Mouse (Mus musculus) brain, adult 10 weeks (tissue): ENCODE results near the gene Pfkfb4. TPM values are rescaled to one million over a fixed set of nuclear protein-coding genes. Genes with fewer than 3 reads are reported as not detected.

ENCODE experiments used
- polyA plus RNA-seq: library from polyadenylated mRNA; stranded (reverse); fragments of 350-450 nt; fragmentation: Illumina TruSeq; extraction: RNeasy Lipid Tissue Mini Kit (QIAGEN cat#74804); gene quantifications from one replicate; pipeline ENCODE4 v1.2.3, GENCODE M21; 2015; ENCODE audit warnings: low read depth, low replicate concordance

Pfkfb4 gene
- polyA plus RNA-seq, result 12.8 TPM

GRCm38 (mm10) chr9:108991428-108992084 is at the start of gene Pfkfb4:
TSS of gene Pfkfb4 (plus strand) at chr9:108991778.

GRCm38 (mm10) chr9:108953081-108953636 is 38.4 kb upstream of the Pfkfb4 start, which contains the start of gene Col7a1:
TSS of gene Col7a1 (plus strand) at chr9:108953586.

GRCm38 (mm10) chr9:108985710-108986109 is 5.9 kb upstream of the Pfkfb4 start, which contains the start of gene Ucn2:
TSS of gene Ucn2 (plus strand) at chr9:108986010.

GRCm38 (mm10) chr9:109038086-109038895 is 46.7 kb downstream of the Pfkfb4 start, which contains the start of gene Shisa5:
TSS of gene Shisa5 (plus strand) at chr9:109038565.

GRCm38 (mm10) chr9:109059136-109059903 is 67.7 kb downstream of the Pfkfb4 start, which contains the start of gene Trex1:
TSS of gene Trex1 (minus strand) at chr9:109059734.

GRCm38 (mm10) chr9:109073661-109074573 is 82.3 kb downstream of the Pfkfb4 start, which contains the start of gene Atrip:
TSS of gene Atrip (minus strand) at chr9:109074124.

Other genes starting within 250 kb of the Pfkfb4 start
- 163 TPM for gene Ip6k2, start 208.0 kb upstream of the Pfkfb4 start, polyA plus RNA-seq
- 48.6 TPM for gene Nckipsd, start 183.4 kb upstream of the Pfkfb4 start, polyA plus RNA-seq
- gene Celsr3, start 165.5 kb upstream of the Pfkfb4 start, polyA plus RNA-seq, result 27.4 TPM
- 14.9 TPM for gene Slc26a6, start 138.5 kb upstream of the Pfkfb4 start, polyA plus RNA-seq
- gene Tmem89, start 77.2 kb upstream of the Pfkfb4 start, polyA plus RNA-seq, result not detected
- gene Uqcrc1, start 55.1 kb upstream of the Pfkfb4 start, polyA plus RNA-seq, result 368 TPM
- gene Col7a1, start 38.2 kb upstream of the Pfkfb4 start, polyA plus RNA-seq, result 3.4 TPM
- gene Ucn2, start 5.8 kb upstream of the Pfkfb4 start, polyA plus RNA-seq, result not detected
- 90.6 TPM for gene Shisa5, start 46.8 kb downstream of the Pfkfb4 start, polyA plus RNA-seq
- gene Trex1, start 68.0 kb downstream of the Pfkfb4 start, polyA plus RNA-seq, result 15.5 TPM
- 17.6 TPM for gene Atrip, start 82.3 kb downstream of the Pfkfb4 start, polyA plus RNA-seq
- gene Ccdc51, start 90.7 kb downstream of the Pfkfb4 start, polyA plus RNA-seq, result 10.4 TPM
- gene Tma7, start 90.8 kb downstream of the Pfkfb4 start, polyA plus RNA-seq, result 433 TPM
- gene Plxnb1, start 103.6 kb downstream of the Pfkfb4 start, polyA plus RNA-seq, result 31.5 TPM
- not detected for gene Fbxw21, start 170.3 kb downstream of the Pfkfb4 start, polyA plus RNA-seq
- gene Fbxw13, start 204.2 kb downstream of the Pfkfb4 start, polyA plus RNA-seq, result not detected
- gene Fbxw20, start 243.0 kb downstream of the Pfkfb4 start, polyA plus RNA-seq, result not detected